ENCODE assay signal across 8 mouse cellular contexts in the genomic region with DNA sequence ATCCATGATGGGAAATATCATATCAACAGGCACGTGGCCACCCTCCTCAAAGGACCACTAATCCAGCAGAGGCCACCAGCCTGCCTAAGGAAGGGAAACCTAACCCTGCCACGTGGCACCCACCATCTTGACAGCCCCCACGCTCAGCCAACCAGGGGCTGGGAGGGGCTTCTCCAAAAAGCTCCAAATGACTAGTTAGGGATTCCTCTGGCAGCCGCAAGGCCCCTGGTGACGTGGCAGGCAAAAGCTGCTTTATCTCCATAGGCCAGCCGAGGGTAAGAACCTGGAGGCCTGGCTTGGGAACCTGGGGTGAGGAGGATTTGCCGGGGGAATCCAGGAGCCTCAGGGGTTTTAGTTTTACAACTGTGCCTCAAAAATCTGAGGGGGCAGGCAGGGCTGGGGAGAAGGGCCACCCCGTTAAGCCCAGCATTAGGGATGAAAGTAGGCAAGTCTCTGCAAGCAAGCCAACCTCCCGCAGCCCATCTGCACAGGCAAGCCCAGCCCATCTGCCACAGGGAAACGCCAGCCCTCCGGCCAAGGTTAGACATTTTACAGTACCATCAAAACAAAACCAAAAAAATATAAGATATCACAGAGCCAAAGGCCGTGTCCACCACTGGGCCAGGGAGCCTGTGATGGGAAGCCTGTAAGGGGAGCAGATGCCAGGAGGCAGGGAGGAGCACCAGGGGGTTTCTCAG. TPM values are rescaled to one million over a fixed set of nuclear protein-coding genes. Genes with fewer than 3 reads are reported as not detected.
DNase-seq lines count a peak whose midpoint lies in the region; ATAC-seq lines count a peak whose summit lies in the region.

No protein-coding gene starts in this region.

- peak overlapping the region; percentile 91 for H3K9ac ChIP-seq in kidney, embryonic 15.5 days

- H3K36me3 ChIP-seq in kidney, embryonic 15.5 days = peaks cover 40% of the 10 kb centered on the region

- peak overlapping the region; percentile 79 for H3K4me3 ChIP-seq in kidney, embryonic 15.5 days (replicated peaks)

- peak overlapping the region; percentile 96 for H3K27ac ChIP-seq in kidney, embryonic 15.5 days

- WGBS in kidney, embryonic 15.5 days = 2% methylated on average over 12 of the region's 12 CpGs

- no peak for ATAC-seq in kidney, embryonic 15.5 days (replicated peaks; ENCODE audit: low FRiP score)

- peak overlapping the region; percentile 88 for H3K4me2 ChIP-seq in kidney, embryonic 15.5 days

- no peaks in the 10 kb centered on the region for H3K9me3 ChIP-seq in kidney, embryonic 15.5 days (replicated peaks)

- H3K27me3 ChIP-seq in kidney, embryonic 15.5 days = no peaks in the 10 kb centered on the region

- H3K4me1 ChIP-seq in kidney, embryonic 15.5 days = peaks cover 78% of the 10 kb centered on the region

- peak; percentile 50 to 79 for DNase-seq in adrenal gland, adult (ENCODE audit: inconsistent age in 2 of 2, low spot score in 1 of 2)
- no peak for DNase-seq in adrenal gland, postnatal 4 days (ENCODE audit: low spot score in 2 of 2)
- peak; percentile 75 to 80 for DNase-seq in cerebellum, postnatal 25 days
- DNase-seq in heart, adult 18-20 months = peak; percentile 60 to 63
- peak; percentile 14 for DNase-seq in lung, postnatal 25 days (ENCODE audit: low spot score)
- DNase-seq in testis, postnatal 10 days (ENCODE audit: low spot score) = peak; percentile 60
- DNase-seq in B cell, adult 2 months = no peak

RNA-seq across cellular contexts. Expression of gene Serpinh1, which starts 1.8 kb away (rescaled TPM):
- total RNA-seq in adrenal gland, postnatal 4 days (2021) = 100 to 1,000 TPM; 366 to 430 TPM
- 100 to 1,000 TPM; 200 to 293 TPM for total RNA-seq in heart, adult 18-20 months (2021)
- 1,575 and 1,603 TPM in 2 replicates for polyA plus RNA-seq in kidney, embryonic 15.5 days (2015; fragmentation: Nextera tagmentation; extraction: Ambion mirVana)

RNA-seq across cellular contexts. Expression of gene Gdpd5, which starts 30.0 kb away (rescaled TPM):
- 10 to 100 TPM; 18.4 to 23.4 TPM for total RNA-seq in adrenal gland, postnatal 4 days (2021)
- 10 to 100 TPM; 21.9 to 27.0 TPM for total RNA-seq in heart, adult 18-20 months (2021)
- polyA plus RNA-seq in kidney, embryonic 15.5 days (2015; fragmentation: Nextera tagmentation; extraction: Ambion mirVana) = 14.5 and 17.3 TPM in 2 replicates

Comparison
In these comparisons a context has a peak if more than half of its experiments do, and no peak if none do; other contexts are left out.
1. DNase-seq: peak in adrenal gland, adult (2 of 2), cerebellum, postnatal 25 days (2 of 2), heart, adult 18-20 months (2 of 2), lung, postnatal 25 days (single experiment) and testis, postnatal 10 days (single experiment); none in adrenal gland, postnatal 4 days (0 of 2) and B cell, adult 2 months (0 of 2).